Mouse (Mus musculus): ENCODE data around the gene Uchl1.
A peak's percentile ranks its signal among the peaks of the same experiment; 100 is the strongest.

Gene Uchl1

DNA sequence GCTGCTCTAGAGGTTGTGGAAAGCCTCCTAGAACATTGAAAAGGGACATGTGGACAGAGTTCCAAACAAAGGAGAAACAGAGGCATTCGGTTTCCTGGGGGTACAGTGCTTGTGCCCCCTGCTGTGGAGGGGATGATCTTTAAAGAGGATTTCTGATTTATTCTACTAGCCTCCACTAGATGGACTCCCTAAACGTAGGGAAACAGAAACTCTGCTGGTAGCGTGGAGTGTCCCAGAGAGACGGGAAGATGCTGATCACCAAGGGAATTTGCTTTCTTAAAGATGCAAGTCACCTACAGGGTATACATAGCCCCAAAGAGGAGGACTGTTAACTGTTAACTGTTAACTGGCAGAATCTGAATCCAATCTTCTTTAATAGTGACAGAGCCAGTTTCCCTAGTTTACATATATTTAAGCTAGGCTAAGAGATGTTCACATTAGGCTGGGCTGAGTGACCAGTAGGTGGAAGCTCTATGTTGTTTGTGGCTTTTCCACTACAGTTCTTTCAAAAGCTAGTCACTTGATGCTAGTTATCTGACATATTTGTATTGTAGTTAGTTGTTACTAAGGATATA is 34.6 kb downstream of the Uchl1 start:
- DNase-seq (ENCODE audit: low spot score), result no peak

DNA sequence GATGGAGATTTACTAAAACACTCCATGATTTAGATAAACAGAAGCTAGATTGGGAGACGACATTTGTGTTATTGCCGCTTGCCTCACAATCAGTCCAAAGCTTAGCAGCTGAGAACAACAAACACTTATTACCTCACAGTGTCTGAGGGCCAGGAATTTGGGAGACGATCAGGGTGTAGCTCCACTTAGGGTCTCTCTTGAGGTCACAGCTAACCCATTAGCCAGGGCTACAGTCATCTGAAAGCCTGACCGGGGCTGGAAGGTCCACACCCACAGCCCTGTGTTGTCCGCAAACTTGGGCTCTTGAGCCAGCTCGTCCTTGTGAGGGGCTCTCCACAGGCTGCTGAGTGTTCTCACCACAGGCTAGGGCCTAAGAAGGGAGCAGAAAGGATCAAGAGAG is 36.9 kb downstream of the Uchl1 start:
- no peak for DNase-seq (ENCODE audit: low spot score)

DNA sequence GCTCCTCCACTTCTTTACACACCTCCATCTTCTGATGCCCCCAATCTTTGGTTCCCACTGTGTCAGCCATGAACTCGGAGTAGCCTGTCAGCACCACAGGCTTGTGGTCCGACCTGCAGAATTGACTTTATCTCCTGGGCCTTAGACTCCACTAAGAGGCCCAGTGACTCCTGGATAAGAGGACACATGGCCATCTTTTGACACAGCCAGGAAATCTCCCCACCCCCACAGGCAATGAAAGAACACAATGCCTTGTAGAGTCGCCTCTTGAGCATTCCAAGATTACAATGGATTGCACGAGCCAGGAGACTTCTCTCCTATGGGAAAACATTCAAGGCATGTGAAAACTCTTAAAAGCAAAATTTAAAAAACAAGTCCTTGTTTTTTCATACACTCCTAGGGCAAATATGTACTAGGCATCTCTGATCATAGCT is 39.6 kb downstream of the Uchl1 start:
- DNase-seq (ENCODE audit: low spot score), result no peak

DNA sequence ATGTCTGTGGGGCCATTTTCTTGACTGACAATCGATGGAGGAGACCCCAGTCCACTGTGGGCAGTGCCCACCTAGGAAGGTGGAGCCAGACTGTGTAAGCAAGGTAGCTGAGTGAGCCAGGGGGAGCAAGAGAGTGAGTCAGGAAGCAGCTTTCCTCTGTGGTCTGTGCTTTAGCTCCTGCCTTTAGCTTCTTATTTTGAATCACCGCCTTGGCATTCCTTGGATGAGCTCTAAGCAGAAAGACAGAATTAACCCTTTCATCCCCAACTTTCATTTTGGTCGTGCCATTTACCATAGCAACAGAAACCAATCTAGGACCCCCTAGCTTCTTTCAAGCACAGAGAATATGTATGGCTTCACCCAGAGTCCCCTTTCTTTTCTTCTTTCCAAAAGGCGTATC is 42.0 kb downstream of the Uchl1 start:
- no peak for DNase-seq (ENCODE audit: low spot score)

DNA sequence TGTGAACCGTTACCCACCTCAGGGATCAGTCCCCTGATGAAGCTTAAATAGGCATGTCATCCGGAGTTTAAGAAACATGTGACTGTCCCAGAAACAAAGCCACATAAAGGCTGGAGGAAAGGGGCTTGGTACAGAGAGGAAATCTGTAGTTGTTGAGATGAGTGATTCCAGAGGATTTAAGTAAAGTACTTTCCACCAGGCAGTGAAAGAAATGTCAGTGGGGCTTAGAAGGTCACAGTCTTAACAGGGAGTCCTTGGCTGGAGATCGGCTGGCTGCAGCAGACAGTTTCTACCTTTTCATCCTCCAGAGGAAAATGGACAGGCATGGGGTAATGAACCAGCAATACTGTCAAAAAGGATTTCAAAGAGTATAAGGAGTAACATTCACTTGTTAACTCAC is 42.5 kb downstream of the Uchl1 start:
- no peak for DNase-seq (ENCODE audit: low spot score)

DNA sequence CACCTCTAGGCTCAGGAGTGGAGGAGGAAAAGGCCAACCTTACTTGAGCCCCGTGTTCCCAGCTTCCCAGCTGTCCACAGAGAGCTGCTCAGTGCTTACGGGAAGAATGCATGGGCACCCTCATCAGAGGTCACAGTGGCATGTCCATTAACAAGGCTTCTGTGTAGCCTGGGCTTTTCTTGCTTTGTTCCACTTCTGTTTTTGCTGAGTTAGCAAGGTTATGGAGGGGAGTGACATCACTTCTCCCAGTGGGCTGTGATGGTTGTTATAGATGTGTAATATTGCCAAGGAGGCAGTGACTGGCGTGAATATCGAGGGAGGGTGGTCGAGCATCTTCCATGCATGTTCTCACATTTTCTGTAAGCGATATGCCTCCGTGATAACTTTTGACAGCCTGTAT is 43.0 kb downstream of the Uchl1 start:
- DNase-seq (ENCODE audit: low spot score), result no peak

DNA sequence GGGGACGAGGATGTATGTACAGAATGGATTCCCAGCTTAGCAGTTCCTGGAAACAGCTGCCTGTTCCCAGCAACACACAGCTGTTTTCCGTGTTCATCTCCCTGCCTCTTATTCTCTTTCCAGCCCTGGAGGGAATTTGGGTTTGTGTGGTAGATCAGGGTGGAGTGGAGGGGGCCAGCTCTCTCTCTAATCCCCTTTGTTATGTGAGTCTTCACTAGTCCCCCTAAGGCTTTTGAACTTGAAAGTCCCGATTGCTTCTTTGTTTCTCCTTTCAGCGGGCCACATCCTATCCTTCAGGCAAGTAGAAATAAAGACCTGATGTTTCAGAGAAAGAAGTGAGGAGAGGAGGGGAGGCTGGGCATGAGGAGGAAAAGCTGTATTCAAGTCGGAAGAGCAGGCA is 45.0 kb downstream of the Uchl1 start:
- DNase-seq (ENCODE audit: low spot score), result no peak

DNA sequence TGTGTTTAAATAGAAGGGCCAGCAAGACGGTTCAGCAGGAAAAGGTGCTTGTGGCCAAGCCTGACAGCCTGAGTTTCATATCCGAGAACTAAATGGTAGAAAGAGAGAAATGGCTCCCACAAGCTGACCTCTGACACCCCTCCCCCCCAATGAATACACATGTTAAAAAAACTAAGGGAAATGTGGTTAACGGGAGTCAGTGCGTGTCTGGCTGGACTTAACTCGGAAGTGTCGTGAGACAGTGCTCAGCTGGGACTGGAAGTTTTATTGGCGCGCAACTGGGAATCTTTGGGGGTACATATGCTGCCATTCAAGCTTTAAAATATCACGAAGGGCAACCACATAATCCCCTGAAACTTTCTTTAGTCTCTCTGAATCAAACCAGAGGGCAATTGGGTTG is 46.7 kb downstream of the Uchl1 start:
- DNase-seq (ENCODE audit: low spot score), result no peak

DNA sequence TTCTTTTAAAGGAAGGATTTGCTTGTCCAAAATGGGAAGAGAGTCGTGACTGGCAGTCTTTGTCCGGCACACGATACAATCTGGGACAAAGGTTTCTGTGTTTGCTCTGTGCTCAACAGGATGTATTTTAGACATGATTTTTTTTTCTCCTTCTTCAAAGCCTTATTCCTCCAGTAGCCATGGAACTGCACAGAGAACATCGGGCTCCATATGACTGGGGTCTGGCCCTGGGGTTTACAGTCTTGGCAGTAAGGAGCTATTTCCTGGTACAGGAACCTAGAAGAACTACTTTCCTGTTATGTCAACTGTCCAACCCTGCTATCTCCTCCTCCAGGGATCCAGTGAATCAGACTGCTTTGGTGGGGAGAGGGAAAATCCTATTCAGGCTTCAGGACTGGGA is 47.1 kb downstream of the Uchl1 start:
- no peak for DNase-seq (ENCODE audit: low spot score)

DNA sequence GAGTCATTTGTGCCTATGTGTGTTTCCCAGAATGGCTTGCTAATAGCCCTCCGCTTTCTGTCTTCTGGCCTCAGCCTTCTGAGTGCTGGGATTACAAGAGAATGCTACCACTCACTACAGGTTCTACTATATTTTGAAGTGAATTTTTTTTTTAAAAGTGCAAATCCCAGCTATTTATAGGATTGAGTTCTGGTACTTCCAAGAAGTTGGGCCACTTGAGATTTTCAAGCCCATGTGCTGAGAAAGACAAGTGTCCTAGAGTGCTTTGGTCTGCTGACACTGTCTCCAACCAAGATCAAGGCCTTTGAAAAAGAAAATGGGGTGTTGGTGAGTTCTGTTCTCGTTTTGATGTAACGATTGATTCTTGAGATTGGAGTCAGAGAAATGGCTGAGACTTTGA is 47.7 kb downstream of the Uchl1 start:
- no peak for DNase-seq (ENCODE audit: low spot score)

DNA sequence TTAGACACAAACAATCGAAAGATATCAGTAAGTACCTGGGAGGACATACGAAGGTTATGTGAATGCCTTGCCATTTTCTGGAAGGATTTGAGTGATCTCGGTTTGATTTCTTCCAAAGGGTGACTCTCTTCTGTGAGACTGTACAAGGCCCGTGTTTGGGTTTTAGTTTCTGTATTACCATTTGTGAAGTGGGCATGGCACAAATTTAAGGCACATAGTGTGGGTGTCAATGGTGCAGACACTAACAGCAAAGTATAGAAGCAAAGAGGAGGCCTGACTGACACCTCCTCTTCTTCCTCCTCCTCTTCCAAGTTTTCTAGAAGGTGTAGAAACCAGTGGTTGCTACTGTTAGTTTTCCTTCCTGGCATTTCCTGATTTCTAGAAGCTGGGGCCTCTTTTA is 53.4 kb downstream of the Uchl1 start:
- DNase-seq (ENCODE audit: low spot score), result no peak

DNA sequence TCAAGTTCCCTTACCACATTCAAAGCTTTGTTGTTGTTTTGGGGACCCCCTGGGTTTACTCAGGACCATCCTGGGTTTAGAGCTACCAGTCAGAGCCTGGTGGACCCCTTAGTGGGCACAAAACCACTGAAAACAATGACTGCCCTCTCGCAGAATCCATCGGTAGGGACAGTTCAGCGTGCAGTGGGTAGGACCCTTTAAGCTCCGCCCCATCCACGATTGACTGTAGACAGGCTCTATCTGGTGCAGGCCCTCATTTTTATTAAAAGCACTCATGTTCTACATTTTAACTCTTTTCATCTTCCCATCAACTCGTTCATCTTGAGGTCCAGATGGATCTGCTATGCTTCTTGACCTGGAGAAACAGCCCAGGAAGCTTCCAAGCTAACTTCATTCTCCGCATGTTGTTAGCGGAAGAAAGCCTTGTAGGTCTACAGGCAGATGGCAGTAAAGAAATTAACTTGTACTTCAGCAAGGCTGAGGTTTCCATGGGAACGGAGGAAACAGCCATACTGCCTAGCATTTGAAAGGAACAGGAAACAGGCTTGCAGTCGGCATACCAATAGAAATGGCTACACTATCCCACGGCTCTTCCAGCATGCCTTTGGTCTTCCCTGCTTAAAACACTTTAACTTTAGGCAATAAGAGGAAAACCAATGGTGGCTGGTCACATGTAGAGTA is 54.9 kb downstream of the Uchl1 start:
- peak; percentile 50 for DNase-seq (ENCODE audit: low spot score)

DNA sequence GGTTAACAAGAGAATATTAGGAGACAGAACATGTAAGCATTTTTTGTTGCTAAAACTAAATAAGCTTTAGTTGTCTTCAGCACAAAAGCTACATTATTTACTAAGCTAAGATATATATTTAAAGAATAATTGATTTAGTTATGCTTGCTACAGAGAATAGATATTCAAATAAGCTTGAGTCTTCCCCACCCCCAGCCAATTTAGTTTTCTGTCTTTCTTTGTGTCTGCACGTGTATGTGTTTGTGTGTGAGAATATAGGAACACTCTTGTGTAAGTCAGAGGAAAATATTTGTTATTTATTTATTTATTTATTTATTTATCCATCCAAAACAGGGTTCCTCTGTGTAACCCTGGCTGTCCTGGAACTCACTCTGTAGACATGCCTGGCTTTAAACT is 55.4 kb downstream of the Uchl1 start:
- DNase-seq (ENCODE audit: low spot score), result no peak

DNA sequence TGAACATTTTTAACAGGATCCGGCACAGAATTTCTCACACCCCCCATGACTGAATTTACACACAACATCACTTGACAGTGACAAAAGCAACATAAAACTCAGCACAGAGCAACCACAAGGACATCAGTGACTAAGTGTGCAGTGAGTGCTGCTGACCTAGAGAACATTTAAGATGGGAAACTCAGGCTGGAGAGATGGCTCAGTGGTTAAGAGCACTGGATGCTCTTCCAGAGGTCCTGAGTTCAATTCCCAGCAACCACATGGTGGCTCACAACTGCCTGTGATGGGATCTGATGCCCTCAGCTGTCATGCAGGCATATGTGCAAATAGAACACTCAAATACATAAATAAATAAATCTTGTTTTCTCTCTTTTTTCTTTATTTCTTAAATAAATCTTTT is 57.7 kb downstream of the Uchl1 start:
- no peak for DNase-seq (ENCODE audit: low spot score)
